Mouse (Mus musculus) heart, embryonic 12.5 days (tissue): ENCODE data around the gene Tfeb. TPM values are rescaled to one million over a fixed set of nuclear protein-coding genes. Genes with fewer than 3 reads are reported as not detected.

Experiments used
- ATAC-seq: fragments of 200-750 bp; cut with Nextera tagmentation; 2 replicates; pipeline ENCODE4 v1.8.0; 2017; ENCODE audit warnings: moderate TSS enrichment, moderate library complexity; ENCODE audit not compliant: insufficient number of reproducible peaks, low FRiP score
- H3K27ac ChIP-seq: fragments of 300-500 bp; sonication (generic); 2 replicates; pipeline ENCODE4 v1.5.1; 2016; ENCODE audit warnings: mild to moderate bottlenecking, moderate library complexity; ENCODE audit not compliant: poor library complexity, severe bottlenecking
- H3K27me3 ChIP-seq: fragments of 300-500 bp; sonication (generic); replicated peaks from 2 replicates; pipeline ENCODE4 v1.6.1; 2016; ENCODE audit warnings: mild to moderate bottlenecking, moderate library complexity
- H3K36me3 ChIP-seq: fragments of 300-500 bp; sonication (generic); 2 replicates; pipeline ENCODE4 v1.6.1; 2016; ENCODE audit warnings: mild to moderate bottlenecking, moderate library complexity
- H3K4me1 ChIP-seq: fragments of 300-500 bp; sonication (generic); replicated peaks from 2 replicates; pipeline ENCODE4 v1.6.1; 2016; ENCODE audit warnings: mild to moderate bottlenecking
- H3K4me2 ChIP-seq: fragments of 300-500 bp; sonication (generic); 2 replicates; pipeline ENCODE4 v1.6.1; 2016; ENCODE audit warnings: mild to moderate bottlenecking, moderate library complexity
- H3K4me3 ChIP-seq: fragments of 300-500 bp; sonication (generic); 2 replicates; pipeline ENCODE4 v1.5.1; 2016; ENCODE audit warnings: mild to moderate bottlenecking
- H3K9ac ChIP-seq: fragments of 300-500 bp; sonication (generic); 2 replicates; pipeline ENCODE4 v1.6.1; 2016; ENCODE audit warnings: mild to moderate bottlenecking, moderate library complexity
- H3K9me3 ChIP-seq: fragments of 300-500 bp; sonication (generic); replicated peaks from 2 replicates; pipeline ENCODE4 v1.6.1; 2016; ENCODE audit warnings: mild to moderate bottlenecking, moderate library complexity
- WGBS: fragments of 180-500 bp; shearing (Covaris S2); methylation state at CpG from one replicate; pipeline ENCODE4 v1.1.7; 2016; 5-methylcytosine and 5-hydroxymethylcytosine counted together
- polyA plus RNA-seq: library from polyadenylated mRNA; unstranded; fragments of >200 nt; fragmentation: Nextera tagmentation; extraction: Ambion mirVana; gene quantifications from 2 replicates; pipeline ENCODE4 v1.2.1, GENCODE M21; 2016

The Tfeb gene
- polyA plus RNA-seq, 1 experiment from 2014 or later = 22.7 TPM

DNA sequence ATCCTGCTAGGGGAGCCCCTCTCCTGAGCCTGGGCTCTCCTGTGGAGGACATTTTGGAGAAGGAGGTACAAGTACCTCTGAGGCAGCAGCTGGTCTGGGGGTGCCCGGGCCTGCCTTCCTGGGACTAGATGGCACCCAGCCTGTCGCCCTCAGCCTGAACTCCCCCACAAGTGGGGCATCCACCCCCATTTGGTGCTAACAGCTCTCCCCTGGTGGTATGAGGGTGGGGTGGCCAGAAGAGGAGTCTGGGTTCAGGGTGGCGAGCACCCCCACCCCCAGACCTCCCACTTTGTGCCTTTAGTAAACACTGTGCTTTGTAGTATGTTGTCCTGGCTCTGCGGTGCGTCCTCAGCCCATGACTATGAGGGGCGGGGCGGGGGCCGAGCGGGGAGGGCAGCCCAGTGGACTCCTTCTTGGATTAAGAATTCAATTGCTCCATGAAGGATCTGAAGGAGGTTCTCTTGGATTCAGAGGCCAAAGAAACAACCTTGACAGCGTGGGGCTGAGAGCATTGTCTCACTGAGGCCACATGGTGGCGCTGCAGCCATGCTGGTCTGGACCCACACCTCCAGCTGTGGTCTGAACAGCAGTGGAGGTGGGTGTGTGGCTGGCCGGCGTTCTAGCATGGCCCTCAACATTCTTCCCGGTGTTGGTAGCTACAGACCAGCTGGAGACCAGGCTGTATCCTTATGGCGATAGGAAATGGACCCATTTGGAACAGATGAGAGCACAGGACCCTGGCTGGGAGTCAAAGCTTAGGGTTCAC is 55.5 kb downstream of the Tfeb start:
- ATAC-seq = peak; percentile 33
- WGBS = 25% methylated on average over 15 of the region's 15 CpGs
- no peaks in the 10 kb centered on the region; the same call in 1 of the 2 replicates for H3K27me3 ChIP-seq
- no peak overlapping the region for H3K4me3 ChIP-seq
- peaks cover 3% of the 10 kb centered on the region for H3K9me3 ChIP-seq
- H3K36me3 ChIP-seq = peaks cover 26% of the 10 kb centered on the region
- no peak overlapping the region for H3K9ac ChIP-seq
- peaks cover 48% of the 10 kb centered on the region for H3K4me1 ChIP-seq
- no peak overlapping the region for H3K27ac ChIP-seq
- H3K4me2 ChIP-seq = no peak overlapping the region

DNA sequence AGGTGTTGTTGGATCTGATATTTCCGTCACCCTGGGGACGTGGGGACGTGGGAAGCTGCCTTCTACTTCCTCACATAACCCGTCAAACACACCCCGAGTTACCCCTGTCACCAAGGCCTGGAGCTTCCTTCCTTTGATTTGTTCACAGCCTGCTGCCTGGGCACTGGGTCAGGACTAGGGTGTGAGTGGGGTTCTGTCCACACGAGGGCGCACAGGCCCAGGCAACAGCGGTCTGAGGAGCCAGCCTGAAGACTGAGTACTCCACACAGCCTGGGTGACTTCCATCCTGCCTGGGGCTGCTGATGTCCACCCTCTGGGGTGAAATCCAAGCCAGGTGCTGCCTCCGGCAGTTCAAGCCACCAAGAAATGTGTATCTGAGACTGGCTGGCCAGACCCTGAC is 56.5 kb downstream of the Tfeb start:
- peaks cover 37% of the 10 kb centered on the region for H3K4me1 ChIP-seq
- H3K9me3 ChIP-seq = peaks cover 3% of the 10 kb centered on the region
- H3K36me3 ChIP-seq = peaks cover 26% of the 10 kb centered on the region
- peak overlapping the region; percentile 11; the same call in 1 of the 2 replicates for H3K27ac ChIP-seq
- no peak overlapping the region for H3K4me3 ChIP-seq
- 6% methylated on average over 9 of the region's 9 CpGs for WGBS
- ATAC-seq = peak; percentile 81
- H3K27me3 ChIP-seq = no peaks in the 10 kb centered on the region
- no peak overlapping the region for H3K4me2 ChIP-seq
- H3K9ac ChIP-seq = no peak overlapping the region

DNA sequence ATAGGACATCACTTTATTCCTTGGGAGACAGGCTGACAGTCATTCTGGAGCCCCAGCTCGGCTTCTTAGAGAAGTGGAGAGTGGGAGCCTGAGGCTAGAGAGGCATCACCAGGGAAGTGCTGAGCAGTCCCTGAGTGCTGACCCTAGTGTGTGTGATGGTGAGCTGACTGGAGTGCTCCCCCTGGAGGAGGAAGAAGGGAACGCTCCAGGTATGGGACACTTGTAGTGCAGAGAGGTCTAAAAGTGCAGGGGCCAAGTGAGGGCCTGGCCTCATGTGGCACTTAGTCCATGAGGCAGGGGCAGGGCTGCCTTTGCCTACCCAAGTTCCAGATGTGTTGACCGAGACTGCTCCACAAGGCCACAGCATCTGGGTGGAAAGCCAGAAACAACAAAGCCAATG is 58.6 kb downstream of the Tfeb start:
- ATAC-seq = no peak
- no peak overlapping the region for H3K4me2 ChIP-seq
- peaks cover 3% of the 10 kb centered on the region for H3K9me3 ChIP-seq
- WGBS = 36% methylated on average over 3 of the region's 3 CpGs
- no peak overlapping the region for H3K9ac ChIP-seq
- no peak overlapping the region for H3K27ac ChIP-seq
- H3K27me3 ChIP-seq = no peaks in the 10 kb centered on the region
- H3K36me3 ChIP-seq = peaks cover 13% of the 10 kb centered on the region
- H3K4me3 ChIP-seq = no peak overlapping the region
- peaks cover 35% of the 10 kb centered on the region for H3K4me1 ChIP-seq

DNA sequence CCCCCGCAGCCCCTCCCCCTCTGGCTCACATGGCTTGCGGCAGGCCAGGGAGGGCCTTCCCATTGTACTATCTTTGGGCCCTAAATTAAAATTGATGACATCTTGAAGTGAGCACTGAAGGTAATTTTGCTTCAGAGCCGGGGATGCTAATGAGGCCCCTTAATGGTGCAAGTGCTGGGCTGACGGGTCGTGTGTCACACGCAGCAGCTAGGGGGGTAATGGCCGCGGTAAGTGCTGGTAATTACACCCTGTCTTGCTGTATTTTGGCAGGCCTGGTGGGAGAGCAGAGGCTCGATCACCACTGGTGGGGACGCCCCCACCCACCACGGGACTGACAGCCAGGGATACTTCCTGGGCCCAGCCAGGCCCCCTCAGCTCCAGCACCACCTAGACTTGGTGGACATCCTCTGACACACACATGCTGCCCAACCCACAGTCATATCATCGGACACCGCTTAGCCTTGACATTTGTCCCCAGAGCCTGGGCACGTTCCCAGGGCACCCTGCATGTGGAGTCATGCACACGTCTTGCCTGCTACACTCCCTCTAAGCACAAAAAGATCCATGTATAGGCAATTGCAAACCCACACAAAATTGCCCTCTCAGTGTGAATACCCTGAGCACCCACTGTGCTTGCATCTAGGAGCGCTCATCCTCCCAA is 59.5 kb downstream of the Tfeb start:
- H3K4me1 ChIP-seq = peaks cover 35% of the 10 kb centered on the region
- no peaks in the 10 kb centered on the region for H3K27me3 ChIP-seq
- H3K27ac ChIP-seq = no peak overlapping the region

DNA sequence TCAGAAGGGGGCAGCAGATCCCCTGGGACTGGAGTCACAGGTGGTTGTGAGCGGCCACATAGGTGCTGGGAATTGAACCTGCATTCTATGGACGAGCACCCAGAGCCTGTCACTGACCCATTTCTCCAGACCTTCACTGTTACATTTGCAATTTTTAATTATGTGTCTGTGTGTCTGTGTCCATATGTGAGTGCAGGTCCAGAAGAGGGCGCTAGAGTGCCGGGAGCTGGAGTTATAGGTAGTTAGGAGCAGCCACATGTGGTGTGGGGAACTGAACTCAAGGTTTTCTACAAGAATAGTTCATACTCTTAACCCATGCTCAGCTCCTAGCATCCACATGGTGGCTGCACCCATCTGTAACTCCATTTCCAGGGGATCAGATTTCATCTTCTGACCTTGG is 60.1 kb downstream of the Tfeb start:
- H3K27me3 ChIP-seq = no peaks in the 10 kb centered on the region
- 58% methylated on average over 4 of the region's 4 CpGs for WGBS
- H3K27ac ChIP-seq = no peak overlapping the region
- H3K4me2 ChIP-seq = no peak overlapping the region
- no peak overlapping the region for H3K4me3 ChIP-seq
- no peak for ATAC-seq
- H3K9me3 ChIP-seq = peaks cover 3% of the 10 kb centered on the region
- H3K4me1 ChIP-seq = peaks cover 35% of the 10 kb centered on the region
- H3K36me3 ChIP-seq = no peaks in the 10 kb centered on the region
- H3K9ac ChIP-seq = no peak overlapping the region

More for the DNA sequence above, 59.5 kb downstream of the Tfeb start:
- no peak overlapping the region for H3K9ac ChIP-seq
- H3K9me3 ChIP-seq = peaks cover 3% of the 10 kb centered on the region
- H3K4me3 ChIP-seq = no peak overlapping the region
- no peak for ATAC-seq
- WGBS = 53% methylated on average over 16 of the region's 16 CpGs
- peak overlapping the region; percentile 36 for H3K4me2 ChIP-seq
- H3K36me3 ChIP-seq = peaks cover 6% of the 10 kb centered on the region

DNA sequence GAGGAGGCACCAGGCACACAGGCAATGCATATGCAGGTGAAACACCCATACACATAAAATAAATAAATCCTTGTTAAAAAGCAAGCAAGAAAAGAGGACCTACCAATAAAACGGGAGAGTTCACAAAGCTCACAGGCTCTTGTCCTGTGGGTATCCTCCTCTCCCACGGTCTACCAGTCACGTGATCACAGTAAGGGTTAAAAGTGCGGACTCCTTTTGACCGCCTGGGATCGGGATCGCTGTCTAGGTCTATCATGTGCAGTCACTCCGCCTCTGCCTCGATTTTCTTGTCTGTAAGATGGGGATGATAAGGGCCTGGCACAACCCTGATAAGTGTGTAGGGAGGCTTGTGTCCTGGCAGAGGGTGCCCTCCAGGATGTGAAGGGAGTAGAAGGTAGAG is 60.6 kb downstream of the Tfeb start:
- no peak overlapping the region for H3K9ac ChIP-seq
- no peaks in the 10 kb centered on the region for H3K27me3 ChIP-seq
- H3K9me3 ChIP-seq = peaks cover 3% of the 10 kb centered on the region
- H3K4me1 ChIP-seq = peaks cover 35% of the 10 kb centered on the region
- H3K4me2 ChIP-seq = no peak overlapping the region
- H3K27ac ChIP-seq = no peak overlapping the region
- no peak for ATAC-seq
- H3K36me3 ChIP-seq = no peaks in the 10 kb centered on the region
- WGBS = 70% methylated on average over 9 of the region's 9 CpGs
- H3K4me3 ChIP-seq = no peak overlapping the region

DNA sequence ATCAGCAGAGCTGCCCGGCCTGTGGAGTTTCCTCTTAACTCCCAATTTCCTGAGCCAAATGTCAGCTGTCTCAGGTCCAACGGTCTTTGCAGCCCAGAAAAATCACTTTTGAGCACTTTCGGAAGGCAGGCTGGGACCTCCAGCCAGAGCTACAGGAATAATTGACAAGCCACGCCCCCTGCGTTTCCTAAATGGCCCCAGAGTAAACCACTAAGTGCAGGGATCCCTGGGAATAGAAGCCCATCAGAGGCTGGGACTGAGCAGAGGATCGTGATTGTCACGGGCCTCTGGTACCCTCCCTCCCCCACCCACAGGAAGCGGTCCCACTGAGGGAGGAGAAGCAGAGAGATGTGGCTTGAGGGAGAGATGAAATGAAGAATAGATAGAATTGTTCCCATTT is 66.0 kb downstream of the Tfeb start:
- no peak overlapping the region for H3K9ac ChIP-seq
- no peaks in the 10 kb centered on the region for H3K9me3 ChIP-seq
- no peak overlapping the region for H3K4me3 ChIP-seq
- no peak overlapping the region for H3K4me2 ChIP-seq
- peaks cover 15% of the 10 kb centered on the region for H3K4me1 ChIP-seq
- H3K27ac ChIP-seq = no peak overlapping the region
- 10% methylated on average over 8 of the region's 8 CpGs for WGBS
- no peaks in the 10 kb centered on the region for H3K36me3 ChIP-seq
- H3K27me3 ChIP-seq = no peaks in the 10 kb centered on the region
- ATAC-seq = no peak

DNA sequence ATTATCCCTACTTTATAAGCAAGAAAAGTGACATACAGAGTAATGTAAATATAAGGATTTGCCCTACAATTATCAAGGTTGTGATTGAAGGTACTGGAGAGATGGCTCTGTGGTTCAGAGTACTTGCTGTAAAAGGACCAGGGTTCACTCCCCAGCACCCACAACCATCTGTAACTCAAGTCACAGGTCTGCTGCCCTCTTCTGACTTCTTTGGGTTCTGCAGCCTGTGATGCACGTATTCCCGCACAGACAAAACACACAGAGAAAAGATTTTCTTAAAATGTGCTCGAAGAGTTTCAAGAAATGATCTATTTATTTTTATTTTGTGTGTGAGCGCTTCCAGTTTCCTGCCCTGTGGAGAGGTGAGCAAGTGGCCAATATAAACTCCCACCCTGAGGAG is 66.8 kb downstream of the Tfeb start:
- WGBS = 92% methylated on average over 4 of the region's 4 CpGs
- no peak for ATAC-seq

DNA sequence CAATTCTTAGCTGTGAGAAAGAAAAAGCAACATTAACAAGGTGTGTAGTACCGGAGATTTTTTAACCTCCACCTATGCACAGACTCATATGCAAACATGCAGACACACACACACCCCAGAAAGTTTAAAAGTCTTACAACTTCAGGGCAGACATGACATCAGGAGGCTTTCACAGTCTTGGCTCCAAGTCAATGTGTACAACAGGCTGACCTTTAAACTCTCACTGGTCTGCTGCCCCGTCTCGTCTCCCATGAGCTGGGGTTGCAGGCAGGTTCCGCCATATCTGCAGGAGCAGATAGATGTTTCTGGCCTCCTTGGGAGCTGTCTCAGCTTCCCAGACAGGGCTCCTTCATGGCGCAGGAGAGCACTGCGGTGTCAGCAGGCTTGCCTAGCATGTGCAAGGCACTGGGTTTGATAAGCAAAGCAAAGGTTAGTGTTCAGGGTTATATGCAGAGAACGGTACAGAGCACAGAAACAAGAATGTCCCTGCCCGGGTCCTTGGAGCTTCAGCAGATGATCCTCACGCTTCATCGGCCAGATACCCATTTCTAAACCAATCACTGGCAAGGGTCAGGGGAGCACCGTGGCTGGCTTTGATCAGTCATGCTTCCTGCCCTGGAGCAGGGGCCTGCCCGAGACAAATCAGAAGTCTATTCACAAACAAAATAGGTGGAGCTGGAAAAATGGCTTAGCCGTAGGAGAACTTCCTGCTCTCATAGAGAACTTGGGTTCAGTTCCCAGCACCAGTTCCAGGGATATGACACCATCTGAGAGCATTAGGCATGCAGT is 68.4 kb downstream of the Tfeb start:
- H3K27me3 ChIP-seq = no peaks in the 10 kb centered on the region
- no peak overlapping the region for H3K4me3 ChIP-seq
- no peak overlapping the region for H3K4me2 ChIP-seq
- ATAC-seq = no peak
- no peaks in the 10 kb centered on the region for H3K9me3 ChIP-seq
- WGBS = 47% methylated on average over 13 of the region's 13 CpGs
- H3K4me1 ChIP-seq = peaks cover 15% of the 10 kb centered on the region
- no peaks in the 10 kb centered on the region for H3K36me3 ChIP-seq
- no peak overlapping the region for H3K9ac ChIP-seq
- H3K27ac ChIP-seq = no peak overlapping the region

More for the DNA sequence above, 66.8 kb downstream of the Tfeb start:
- Histone ChIP-seq H3K36me3 (no peaks in the 10 kb centered on the region), H3K4me2 (no peak overlapping the region), H3K9me3 (no peaks in the 10 kb centered on the region), H3K9ac (no peak overlapping the region), H3K4me3 (no peak overlapping the region), H3K4me1 (peaks cover 15% of the 10 kb centered on the region), H3K27ac (no peak overlapping the region), H3K27me3 (no peaks in the 10 kb centered on the region)

DNA sequence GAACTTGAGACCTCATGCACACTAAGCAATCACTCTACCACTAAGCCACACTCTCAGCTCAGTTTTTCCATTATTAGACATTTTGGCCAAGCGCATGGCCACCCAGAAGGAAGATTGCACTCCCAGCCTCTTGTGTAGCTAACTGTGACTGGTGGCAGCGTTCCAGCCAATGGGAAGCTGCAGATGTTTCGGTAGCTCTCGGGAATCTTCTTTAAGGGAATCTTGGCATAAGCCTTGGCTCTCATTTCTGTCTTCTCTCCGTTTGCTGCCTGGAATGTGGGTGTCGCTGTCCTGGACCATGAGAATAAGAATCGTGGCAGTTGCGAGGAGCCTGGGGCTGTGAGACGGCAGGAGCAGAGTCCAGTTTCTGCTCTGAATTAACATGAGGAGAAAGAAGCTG is 69.4 kb downstream of the Tfeb start:
- Histone ChIP-seq H3K27me3 (no peaks in the 10 kb centered on the region), H3K36me3 (no peaks in the 10 kb centered on the region), H3K9ac (no peak overlapping the region), H3K27ac (no peak overlapping the region), H3K4me3 (no peak overlapping the region), H3K9me3 (no peaks in the 10 kb centered on the region), H3K4me1 (peaks cover 15% of the 10 kb centered on the region), H3K4me2 (no peak overlapping the region)
- no peak for ATAC-seq
- WGBS = 59% methylated on average over 9 of the region's 9 CpGs

DNA sequence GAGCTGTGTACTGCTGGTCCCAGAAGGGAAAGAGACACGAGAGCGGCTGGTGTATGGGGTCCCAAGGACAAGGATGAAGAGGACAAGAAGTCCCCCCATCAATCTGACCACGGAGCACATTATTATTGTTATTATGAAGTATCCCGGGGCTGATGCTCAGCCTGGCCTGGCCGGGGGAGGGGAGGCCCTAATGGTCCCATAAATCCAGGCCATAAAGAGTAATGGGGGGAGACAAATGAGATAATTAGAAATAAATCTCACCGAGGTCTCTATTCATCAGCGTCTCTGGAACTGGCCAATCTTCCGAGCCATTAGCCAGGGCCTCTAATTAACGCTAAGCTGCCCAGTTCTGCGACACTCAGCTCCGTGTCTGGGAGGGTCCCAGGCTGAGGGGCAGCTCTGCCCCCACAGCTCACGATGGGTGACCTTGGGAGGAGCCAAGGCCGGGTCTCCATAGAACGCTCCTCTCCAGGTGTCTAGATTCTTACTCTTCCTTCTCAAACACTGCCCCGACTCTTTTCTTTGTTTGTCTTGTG is 74.5 kb downstream of the Tfeb start:
- Histone ChIP-seq H3K4me2 (no peak overlapping the region), H3K36me3 (peaks cover 17% of the 10 kb centered on the region), H3K27me3 (no peaks in the 10 kb centered on the region), H3K4me3 (no peak overlapping the region), H3K9ac (no peak overlapping the region), H3K27ac (no peak overlapping the region), H3K9me3 (no peaks in the 10 kb centered on the region), H3K4me1 (peaks cover 39% of the 10 kb centered on the region)
- no peak for ATAC-seq
- 84% methylated on average over 15 of the region's 15 CpGs for WGBS
